Mouse (Mus musculus) frontal cortex, postnatal 10 days (tissue): ENCODE data around the gene Kcnc1.

ENCODE experiments used
- DNase-seq, 2 experiments: peaks; one replicate each; pipeline ENCODE4 v3.0.0; 2022; ENCODE audit warnings: low spot score in 2 of 2, mixed read lengths in 1 of 2

Gene Kcnc1

GRCm38 (mm10) chr7:46421535-46421934 lies 25.2 kb downstream of the Kcnc1 start:
- no peak for DNase-seq

- peak in 1 of 2 experiments; percentile 50 for DNase-seq
Observed at GRCm38 (mm10) chr7:46422052-46422763, 25.9 kb downstream of the Kcnc1 start.

- peak; percentile 64 to 75 for DNase-seq
Observed at GRCm38 (mm10) chr7:46422764-46423412, 26.6 kb downstream of the Kcnc1 start.

- DNase-seq = no peak
Observed at GRCm38 (mm10) chr7:46423951-46424350, 27.7 kb downstream of the Kcnc1 start.

GRCm38 (mm10) chr7:46425012-46425411 lies 28.7 kb downstream of the Kcnc1 start:
- no peak for DNase-seq

GRCm38 (mm10) chr7:46433874-46434273 lies 37.6 kb downstream of the Kcnc1 start:
- DNase-seq = no peak

GRCm38 (mm10) chr7:46435833-46436232 lies 39.5 kb downstream of the Kcnc1 start:
- no peak for DNase-seq

GRCm38 (mm10) chr7:46438537-46439141 lies 42.3 kb downstream of the Kcnc1 start:
- DNase-seq = no peak

GRCm38 (mm10) chr7:46443163-46443562 lies 46.9 kb downstream of the Kcnc1 start:
- DNase-seq = no peak

GRCm38 (mm10) chr7:46445896-46446295 lies 49.6 kb downstream of the Kcnc1 start:
- DNase-seq = no peak

GRCm38 (mm10) chr7:46447473-46448165 lies 51.3 kb downstream of the Kcnc1 start:
- DNase-seq = no peak

GRCm38 (mm10) chr7:46448922-46449645 lies 52.8 kb downstream of the Kcnc1 start:
- no peak for DNase-seq

- peak in 1 of 2 experiments; percentile 39 for DNase-seq
Observed at GRCm38 (mm10) chr7:46453930-46454679, 57.8 kb downstream of the Kcnc1 start.

GRCm38 (mm10) chr7:46457889-46458288 lies 61.6 kb downstream of the Kcnc1 start:
- DNase-seq = no peak

GRCm38 (mm10) chr7:46459200-46459599 lies 62.9 kb downstream of the Kcnc1 start:
- no peak for DNase-seq

- no peak for DNase-seq
Observed at GRCm38 (mm10) chr7:46459605-46460245, 63.4 kb downstream of the Kcnc1 start.

- DNase-seq = no peak
Observed at GRCm38 (mm10) chr7:46462287-46462686, 66.0 kb downstream of the Kcnc1 start.

GRCm38 (mm10) chr7:46463136-46463535 lies 66.8 kb downstream of the Kcnc1 start:
- DNase-seq = no peak

GRCm38 (mm10) chr7:46466422-46466981 lies 70.2 kb downstream of the Kcnc1 start:
- DNase-seq = no peak

GRCm38 (mm10) chr7:46469542-46469941 lies 73.2 kb downstream of the Kcnc1 start:
- DNase-seq = no peak
